In the genomic region with DNA sequence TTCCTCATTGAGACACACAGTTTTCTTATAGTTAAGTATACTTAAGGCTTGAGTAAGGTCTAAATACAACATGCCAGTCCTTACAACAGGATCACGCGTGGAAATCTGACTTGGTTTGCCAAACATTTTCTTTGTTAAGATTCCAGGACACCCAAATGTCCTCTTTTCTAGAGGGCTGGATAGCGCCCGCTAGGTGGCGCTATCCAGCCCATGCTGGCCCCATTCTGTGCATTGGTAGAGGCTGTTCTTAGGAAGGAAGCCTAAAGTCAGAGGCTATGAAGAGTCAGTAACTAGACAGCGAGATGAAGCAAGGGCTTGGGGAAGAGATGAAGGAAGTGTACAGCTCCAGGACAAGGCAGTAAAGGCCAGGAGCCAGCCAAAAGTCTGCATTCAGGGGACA, we compare ENCODE assay signal across 11 mouse cellular contexts. TPM values are rescaled to one million over a fixed set of nuclear protein-coding genes. Genes with fewer than 3 reads are reported as not detected.
DNase-seq lines count a peak whose midpoint lies in the region; ATAC-seq and TF ChIP-seq lines count a peak whose summit lies in the region.
"Had no signal": no experiment of that assay in that cellular context is flagged by ENCODE, and none has a peak within 500 bp of the region (broad histone marks: within the 10 kb centered on the region; RNA-seq: fewer than 3 reads in every experiment).

No protein-coding gene starts in this region.

- TF ChIP-seq EP300 in heart, postnatal 0 days (IDR thresholded peaks at IDR 0.05; ENCODE audit: low read depth): no peak
- TF ChIP-seq EP300 in liver, embryonic 14.5 days (IDR thresholded peaks at IDR 0.05; ENCODE audit: low read depth): no peak

- intact Hi-C loops in left cerebral cortex, postnatal 10 days (cut with DNase I): no loop called here

- no peak overlapping the region for H3K4me3 ChIP-seq in heart, postnatal 0 days (ENCODE audit: low read depth, low read length)
- H3K4me3 ChIP-seq in heart, embryonic 12.5 days: no peak overlapping the region
- H3K4me3 ChIP-seq in liver, embryonic 14.5 days (ENCODE audit: insufficient read depth in 1 of 2, low read depth in 2 of 2, low read length in 2 of 2): no peak overlapping the region
- no peak overlapping the region for H3K4me3 ChIP-seq in kidney, embryonic 16.5 days (ENCODE audit: low read length)
- H3K4me3 ChIP-seq: heart, embryonic 13.5 days; neural tube, embryonic 12.5 days had no signal

- peaks cover 5% of the 10 kb centered on the region; the same call in 1 of the 2 replicates for H3K4me1 ChIP-seq in heart, postnatal 0 days (ENCODE audit: control insufficient read depth, insufficient read depth)
- peaks cover 9% of the 10 kb centered on the region for H3K4me1 ChIP-seq in heart, embryonic 12.5 days (replicated peaks)
- H3K4me1 ChIP-seq in liver, embryonic 14.5 days (replicated peaks; ENCODE audit: control insufficient read depth in 2 of 2, insufficient read depth in 2 of 2, low read length in 1 of 2): peaks cover 0 to 17% of the 10 kb centered on the region in 2 experiments; a peak in 3 of 4 replicates
- peaks cover 8% of the 10 kb centered on the region; the same call in 1 of the 2 replicates for H3K4me1 ChIP-seq in kidney, embryonic 16.5 days (ENCODE audit: insufficient read depth, low read length)

- H3K27ac ChIP-seq in heart, postnatal 0 days (ENCODE audit: low read depth): no peak overlapping the region
- no peak overlapping the region for H3K27ac ChIP-seq in heart, embryonic 12.5 days (ENCODE audit: poor library complexity, severe bottlenecking)
- no peak overlapping the region for H3K27ac ChIP-seq in liver, embryonic 14.5 days
- no peak overlapping the region for H3K27ac ChIP-seq in kidney, embryonic 16.5 days (ENCODE audit: low read length)
- H3K27ac ChIP-seq: heart, embryonic 13.5 days; neural tube, embryonic 12.5 days had no signal

- peak; percentile 16; the same call in 1 of the 2 replicates for TF ChIP-seq CTCF in heart, postnatal 0 days (IDR thresholded peaks at IDR 0.05; ENCODE audit: low read depth)
- peak; percentile 69 for TF ChIP-seq CTCF in liver, embryonic 14.5 days (IDR thresholded peaks at IDR 0.05; ENCODE audit: low read depth)

- H3K9ac ChIP-seq in heart, postnatal 0 days (replicated peaks; ENCODE audit: low read depth, low read length): no peak overlapping the region
- H3K9ac ChIP-seq in heart, embryonic 12.5 days: no peak overlapping the region
- no peak overlapping the region for H3K9ac ChIP-seq in liver, embryonic 14.5 days (replicated peaks)
- H3K9ac ChIP-seq in kidney, embryonic 16.5 days (replicated peaks; ENCODE audit: low read length): no peak overlapping the region
- H3K9ac ChIP-seq: heart, embryonic 13.5 days; neural tube, embryonic 12.5 days had no signal

- no peak for DNase-seq in heart, postnatal 0 days (ENCODE audit: low spot score)
- DNase-seq in A20 (ENCODE audit: low read depth, low spot score) (peak; percentile 59), NIH3T3 (ENCODE audit: low read depth) (peak; percentile 57)
- no peak for DNase-seq in liver, embryonic 14.5 days (ENCODE audit: low read depth in 3 of 3, low spot score in 3 of 3)
- no peak for DNase-seq in gastrocnemius, postnatal 25 days
- DNase-seq in left cerebral cortex, postnatal 10 days (ENCODE audit: extremely low spot score in 1 of 2, low spot score in 2 of 2): no peak
- DNase-seq: left cerebral cortex, postnatal 4 days had no signal

- H3K27me3 ChIP-seq in heart, postnatal 0 days (ENCODE audit: control insufficient read depth, insufficient read depth, low read length): 0 out of 2 replicates have a peak, but pooled peaks cover 6% of the 10 kb centered on the region
- peaks cover 5% of the 10 kb centered on the region; the same call in 1 of the 2 replicates for H3K27me3 ChIP-seq in heart, embryonic 12.5 days (replicated peaks)
- no peaks in the 10 kb centered on the region for H3K27me3 ChIP-seq in liver, embryonic 14.5 days (ENCODE audit: control insufficient read depth, insufficient read depth, low read length)
- no peaks in the 10 kb centered on the region for H3K27me3 ChIP-seq in kidney, embryonic 16.5 days (ENCODE audit: insufficient read depth, low read length)
- H3K27me3 ChIP-seq: neural tube, embryonic 12.5 days had no signal

- no peak for ATAC-seq in heart, postnatal 0 days (ENCODE audit: insufficient read depth, low read depth)
- no peak for ATAC-seq in heart, embryonic 12.5 days (ENCODE audit: insufficient number of reproducible peaks, low FRiP score)
- no peak for ATAC-seq in liver, embryonic 14.5 days (ENCODE audit: insufficient read depth)
- ATAC-seq in kidney, embryonic 16.5 days (ENCODE audit: low FRiP score, low TSS enrichment): no peak

- H3K36me3 ChIP-seq in heart, postnatal 0 days (replicated peaks; ENCODE audit: control insufficient read depth, insufficient read depth, low read length): no peaks in the 10 kb centered on the region
- H3K36me3 ChIP-seq in heart, embryonic 12.5 days: no peaks in the 10 kb centered on the region
- no peaks in the 10 kb centered on the region for H3K36me3 ChIP-seq in liver, embryonic 14.5 days (replicated peaks; ENCODE audit: control insufficient read depth, insufficient read depth, low read depth)
- H3K36me3 ChIP-seq in kidney, embryonic 16.5 days (ENCODE audit: insufficient read depth, low read length): no peaks in the 10 kb centered on the region
- H3K36me3 ChIP-seq: heart, embryonic 13.5 days; neural tube, embryonic 12.5 days had no signal

- H3K4me2 ChIP-seq in heart, postnatal 0 days (ENCODE audit: low read depth, low read length): no peak overlapping the region
- no peak overlapping the region for H3K4me2 ChIP-seq in heart, embryonic 12.5 days
- H3K4me2 ChIP-seq in liver, embryonic 14.5 days (ENCODE audit: low read depth): no peak overlapping the region
- no peak overlapping the region for H3K4me2 ChIP-seq in kidney, embryonic 16.5 days (replicated peaks; ENCODE audit: low read depth, low read length)
- H3K4me2 ChIP-seq: heart, embryonic 13.5 days; neural tube, embryonic 12.5 days had no signal

- H3K9me3 ChIP-seq in heart, postnatal 0 days (replicated peaks; ENCODE audit: control insufficient read depth, low read length): no peaks in the 10 kb centered on the region
- no peaks in the 10 kb centered on the region for H3K9me3 ChIP-seq in heart, embryonic 12.5 days (replicated peaks)
- H3K9me3 ChIP-seq in liver, embryonic 14.5 days (ENCODE audit: control insufficient read depth, low read length): no peaks in the 10 kb centered on the region
- no peaks in the 10 kb centered on the region for H3K9me3 ChIP-seq in kidney, embryonic 16.5 days (ENCODE audit: low read length)
- H3K9me3 ChIP-seq: heart, embryonic 13.5 days; neural tube, embryonic 12.5 days had no signal

- 16% methylated on average over 6 of the region's 6 CpGs for WGBS in heart, postnatal 0 days
- 18% methylated on average over 6 of the region's 6 CpGs for WGBS in heart, embryonic 12.5 days
- WGBS in liver, embryonic 14.5 days (ENCODE audit: insufficient replicate concordance): 8% methylated on average over 6 of the region's 6 CpGs
- WGBS in kidney, embryonic 16.5 days: 23% methylated on average over 6 of the region's 6 CpGs

RNA-seq across cellular contexts. Expression of a gene that starts 49.9 kb away (rescaled TPM):
- total RNA-seq in heart, postnatal 0 days (2014; rRNA removed; ENCODE audit: low replicate concordance): 91.6 and 111 TPM in 2 replicates
- 56.4 and 58.0 TPM in 2 replicates for polyA plus RNA-seq in heart, postnatal 0 days (2015; fragmentation: Nextera tagmentation; extraction: Ambion mirVana)
- 140 and 142 TPM in 2 replicates for polyA plus RNA-seq in heart, embryonic 12.5 days (2016; fragmentation: Nextera tagmentation; extraction: Ambion mirVana)
- polyA plus RNA-seq in liver, embryonic 14.5 days (2012; rRNA removed): 22.5 and 35.0 TPM in 2 replicates
- polyA plus RNA-seq in liver, embryonic 14.5 days (2014; fragmentation: Nextera tagmentation; extraction: Ambion mirVana): 53.0 and 59.2 TPM in 2 replicates
- total RNA-seq in gastrocnemius, postnatal 25 days (2021): 10 to 100 TPM; 62.1 to 62.8 TPM
- 138 and 146 TPM in 2 replicates for polyA plus RNA-seq in kidney, embryonic 16.5 days (2015; fragmentation: Nextera tagmentation; extraction: Ambion mirVana)
- total RNA-seq in left cerebral cortex, postnatal 10 days (2021): 100 to 1,000 TPM; 141 to 142 TPM

Comparison
In these comparisons a context has a peak if more than half of its experiments do, and no peak if none do; other contexts are left out.
1. DNase-seq: peak in A20 (single experiment) and NIH3T3 (single experiment); none in heart, postnatal 0 days (single experiment), liver, embryonic 14.5 days (0 of 3), gastrocnemius, postnatal 25 days (single experiment) and left cerebral cortex, postnatal 10 days (0 of 2).